Mouse (Mus musculus) splenic B cell, adult 2 months (primary cell): ENCODE results near the gene Slc51b.

Experiments used
- DNase-seq: peaks from one replicate; pipeline ENCODE4 v3.0.0-alpha.2; 2011; ENCODE audit warnings: low read depth, low spot score
- H3K27me3 ChIP-seq: 2 replicates; pipeline ENCODE4 v1.6.1; 2012; ENCODE audit warnings: mild to moderate bottlenecking, low read length, moderate library complexity, mixed read lengths; ENCODE audit not compliant: control insufficient read depth, poor library complexity, insufficient read depth, severe bottlenecking
- H3K36me3 ChIP-seq: 2 replicates; pipeline ENCODE4 v1.6.1; 2012; ENCODE audit warnings: mild to moderate bottlenecking, low read length, moderate library complexity, mixed read lengths; ENCODE audit not compliant: control insufficient read depth, poor library complexity, insufficient read depth, severe bottlenecking

The Slc51b gene

GRCm38 (mm10) chr9:65365721-65366120 is 57.0 kb downstream of the Slc51b start:
- no peak for DNase-seq
- Histone ChIP-seq H3K27me3 (no peaks in the 10 kb centered on the region), H3K36me3 (peaks cover 1% of the 10 kb centered on the region; the same call in 1 of the 2 replicates)

- H3K27me3 ChIP-seq = no peaks in the 10 kb centered on the region
- DNase-seq = no peak
- peaks cover 4% of the 10 kb centered on the region for H3K36me3 ChIP-seq
Observed at GRCm38 (mm10) chr9:65363684-65364083, 59.1 kb downstream of the Slc51b start.
